Mouse (Mus musculus) limb, embryonic 11.5 days (tissue): ENCODE measurements around the gene Gm20696. TPM values are rescaled to one million over a fixed set of nuclear protein-coding genes. Genes with fewer than 3 reads are reported as not detected.

ENCODE experiments used
- ATAC-seq: fragments of 200-750 bp; cut with Nextera tagmentation; 2 replicates; pipeline ENCODE4 v1.8.0; 2017; ENCODE audit warnings: low read depth; ENCODE audit not compliant: insufficient number of reproducible peaks, low FRiP score, low TSS enrichment
- DNase-seq: peaks from one replicate; pipeline ENCODE4 v3.0.0-alpha.2; 2015; ENCODE audit warnings: low spot score
- H3K27ac ChIP-seq: fragments of 300-500 bp; sonication (generic); replicated peaks from 2 replicates; pipeline ENCODE4 v1.5.1; 2014; ENCODE audit warnings: low read depth, mild to moderate bottlenecking, low read length
- H3K27me3 ChIP-seq: fragments of 300-500 bp; sonication (generic); 2 replicates; pipeline ENCODE4 v1.6.1; 2014; ENCODE audit warnings: mild to moderate bottlenecking, low read length, mixed read lengths; ENCODE audit not compliant: control insufficient read depth, insufficient read depth
- H3K36me3 ChIP-seq: fragments of 300-500 bp; sonication (generic); 2 replicates; pipeline ENCODE4 v1.6.1; 2014; ENCODE audit warnings: mild to moderate bottlenecking, low read length, moderate library complexity, mixed read lengths; ENCODE audit not compliant: control insufficient read depth, insufficient read depth
- H3K4me1 ChIP-seq: fragments of 300-500 bp; sonication (generic); 2 replicates; pipeline ENCODE4 v1.6.1; 2014; ENCODE audit warnings: low read length, mixed read lengths; ENCODE audit not compliant: control insufficient read depth, insufficient read depth
- H3K4me2 ChIP-seq: fragments of 300-500 bp; sonication (generic); 2 replicates; pipeline ENCODE4 v1.6.1; 2014; ENCODE audit warnings: low read depth, mild to moderate bottlenecking, moderate library complexity; ENCODE audit not compliant: severe bottlenecking
- H3K4me3 ChIP-seq: fragments of 300-500 bp; sonication (generic); 2 replicates; pipeline ENCODE4 v1.5.1; 2014; ENCODE audit warnings: low read depth, low read length
- H3K9ac ChIP-seq: fragments of 300-500 bp; sonication (generic); 2 replicates; pipeline ENCODE4 v1.6.1; 2014; ENCODE audit warnings: mild to moderate bottlenecking, low read length
- H3K9me3 ChIP-seq: fragments of 300-500 bp; sonication (generic); 2 replicates; pipeline ENCODE4 v1.6.1; 2016; ENCODE audit warnings: low read length; ENCODE audit not compliant: control insufficient read depth
- WGBS: fragments of 180-500 bp; shearing (Covaris S2); extraction: QIAGEN DNeasy Blood & Tissue Kit; methylation state at CpG from one replicate; pipeline ENCODE4 v1.1.7; 2014; 5-methylcytosine and 5-hydroxymethylcytosine counted together
- polyA plus RNA-seq: library from polyadenylated mRNA; unstranded; fragments of >200 nt; fragmentation: Nextera tagmentation; extraction: Ambion mirVana; gene quantifications from 2 replicates; pipeline ENCODE4 v1.2.1, GENCODE M21; 2014

The Gm20696 gene
- polyA plus RNA-seq, 1 experiment from 2014 or later: 4.0 TPM

GRCm38 (mm10) chr6:99319415-99320405 lies 346.9 kb downstream of the Gm20696 start:
- Histone ChIP-seq H3K4me3 (no peak overlapping the region), H3K36me3 (no peaks in the 10 kb centered on the region), H3K4me1 (0 out of 2 replicates have a peak, but pooled peaks cover 4% of the 10 kb centered on the region), H3K27me3 (no peaks in the 10 kb centered on the region), H3K4me2 (no peak overlapping the region), H3K9me3 (no peaks in the 10 kb centered on the region), H3K27ac (no peak overlapping the region), H3K9ac (no peak overlapping the region)
- DNase-seq: no peak
- no peak for ATAC-seq
- WGBS: 83% methylated on average over 19 of the region's 19 CpGs

GRCm38 (mm10) chr6:99314746-99315145 lies 351.9 kb downstream of the Gm20696 start:
- H3K27ac ChIP-seq: no peak overlapping the region
- no peak overlapping the region for H3K4me2 ChIP-seq
- H3K36me3 ChIP-seq: no peaks in the 10 kb centered on the region
- 50% methylated on average over 3 of the region's 3 CpGs for WGBS
- H3K9ac ChIP-seq: no peak overlapping the region
- no peak overlapping the region for H3K4me3 ChIP-seq
- H3K27me3 ChIP-seq: no peaks in the 10 kb centered on the region
- 0 out of 2 replicates have a peak, but pooled peaks cover 2% of the 10 kb centered on the region for H3K4me1 ChIP-seq
- DNase-seq (no peak), ATAC-seq (no peak)
- no peaks in the 10 kb centered on the region for H3K9me3 ChIP-seq

- Histone ChIP-seq H3K4me3 (no peak overlapping the region), H3K27ac (no peak overlapping the region), H3K9me3 (no peaks in the 10 kb centered on the region), H3K27me3 (no peaks in the 10 kb centered on the region), H3K36me3 (no peaks in the 10 kb centered on the region), H3K4me1 (no peaks in the 10 kb centered on the region), H3K9ac (no peak overlapping the region), H3K4me2 (no peak overlapping the region)
- WGBS: 53% methylated on average over 12 of the region's 12 CpGs
- ATAC-seq (no peak), DNase-seq (no peak)
Measured at GRCm38 (mm10) chr6:99310529-99310928, 356.1 kb downstream of the Gm20696 start.

- Histone ChIP-seq H3K9ac (no peak overlapping the region), H3K27ac (no peak overlapping the region), H3K36me3 (no peaks in the 10 kb centered on the region), H3K27me3 (no peaks in the 10 kb centered on the region), H3K4me2 (no peak overlapping the region), H3K9me3 (no peaks in the 10 kb centered on the region), H3K4me3 (no peak overlapping the region), H3K4me1 (no peaks in the 10 kb centered on the region)
- WGBS: 67% methylated on average over 3 of the region's 3 CpGs
- ATAC-seq (no peak), DNase-seq (no peak)
Measured at GRCm38 (mm10) chr6:99310171-99310500, 356.5 kb downstream of the Gm20696 start.

GRCm38 (mm10) chr6:99309466-99310170 lies 357.0 kb downstream of the Gm20696 start:
- WGBS: 79% methylated on average over 14 of the region's 14 CpGs
- DNase-seq (no peak), ATAC-seq (no peak)
- H3K27me3 ChIP-seq: no peaks in the 10 kb centered on the region
- no peak overlapping the region for H3K4me2 ChIP-seq
- H3K9ac ChIP-seq: no peak overlapping the region
- no peak overlapping the region for H3K4me3 ChIP-seq
- H3K27ac ChIP-seq: no peak overlapping the region
- H3K36me3 ChIP-seq: no peaks in the 10 kb centered on the region
- H3K4me1 ChIP-seq: no peaks in the 10 kb centered on the region
- no peaks in the 10 kb centered on the region for H3K9me3 ChIP-seq

GRCm38 (mm10) chr6:99305751-99306150 lies 360.8 kb downstream of the Gm20696 start:
- Histone ChIP-seq H3K9me3 (no peaks in the 10 kb centered on the region), H3K27me3 (no peaks in the 10 kb centered on the region), H3K9ac (no peak overlapping the region), H3K4me1 (no peaks in the 10 kb centered on the region), H3K36me3 (no peaks in the 10 kb centered on the region), H3K4me3 (no peak overlapping the region), H3K4me2 (no peak overlapping the region), H3K27ac (no peak overlapping the region)
- no peak for ATAC-seq
- no peak for DNase-seq
- WGBS: 84% methylated on average over 3 of the region's 3 CpGs

- DNase-seq (no peak), ATAC-seq (no peak)
- Histone ChIP-seq H3K4me1 (no peaks in the 10 kb centered on the region), H3K36me3 (no peaks in the 10 kb centered on the region), H3K27me3 (no peaks in the 10 kb centered on the region), H3K9me3 (no peaks in the 10 kb centered on the region), H3K4me2 (no peak overlapping the region), H3K27ac (no peak overlapping the region), H3K9ac (no peak overlapping the region), H3K4me3 (no peak overlapping the region)
- WGBS: 89% methylated on average over 3 of the region's 3 CpGs
Measured at GRCm38 (mm10) chr6:99305236-99305635, 361.4 kb downstream of the Gm20696 start.

GRCm38 (mm10) chr6:99302662-99303435 lies 363.7 kb downstream of the Gm20696 start:
- Histone ChIP-seq H3K4me2 (no peak overlapping the region), H3K36me3 (no peaks in the 10 kb centered on the region), H3K9ac (no peak overlapping the region), H3K4me1 (no peaks in the 10 kb centered on the region), H3K9me3 (no peaks in the 10 kb centered on the region), H3K4me3 (no peak overlapping the region), H3K27me3 (no peaks in the 10 kb centered on the region), H3K27ac (no peak overlapping the region)
- no peak for ATAC-seq
- WGBS: 86% methylated on average over 6 of the region's 6 CpGs
- no peak for DNase-seq
